Mouse (Mus musculus) midbrain, embryonic 10.5 days (tissue): ENCODE data around the gene Map2k3. TPM values are rescaled to one million over a fixed set of nuclear protein-coding genes. Genes with fewer than 3 reads are reported as not detected.

Experiments used
- DNase-seq: peaks from one replicate; pipeline ENCODE4 v3.0.0-alpha.2; 2017; ENCODE audit warnings: low spot score
- H3K27ac ChIP-seq: fragments of 300-500 bp; sonication (generic); replicated peaks from 2 replicates; pipeline ENCODE4 v1.5.1; 2016; ENCODE audit warnings: mild to moderate bottlenecking
- H3K27me3 ChIP-seq: fragments of 300-500 bp; sonication (generic); 2 replicates; pipeline ENCODE4 v1.6.1; 2016; ENCODE audit warnings: low read depth, mild to moderate bottlenecking; ENCODE audit not compliant: poor library complexity, severe bottlenecking
- H3K36me3 ChIP-seq: fragments of 300-500 bp; sonication (generic); 2 replicates; pipeline ENCODE4 v1.6.1; 2016; ENCODE audit warnings: mild to moderate bottlenecking, moderate library complexity
- H3K4me1 ChIP-seq: fragments of 300-500 bp; sonication (generic); 2 replicates; pipeline ENCODE4 v1.6.1; 2016
- H3K4me3 ChIP-seq: fragments of 300-500 bp; sonication (generic); 2 replicates; pipeline ENCODE4 v1.5.1; 2016; ENCODE audit warnings: mild to moderate bottlenecking, moderate library complexity
- H3K9me3 ChIP-seq: fragments of 300-500 bp; sonication (generic); replicated peaks from 2 replicates; pipeline ENCODE4 v1.6.1; 2016; ENCODE audit warnings: mild to moderate bottlenecking
- WGBS: fragments of 180-500 bp; shearing (Covaris S2); methylation state at CpG from one replicate; pipeline ENCODE4 v1.1.7; 2016; 5-methylcytosine and 5-hydroxymethylcytosine counted together
- polyA plus RNA-seq: library from polyadenylated mRNA; unstranded; fragments of >200 nt; fragmentation: Nextera tagmentation; extraction: Ambion mirVana; gene quantifications from 2 replicates; pipeline ENCODE4 v1.2.1, GENCODE M21; 2016

Gene Map2k3
- polyA plus RNA-seq, 1 experiment from 2014 or later: 65.1 TPM

- no peak overlapping the region for H3K4me3 ChIP-seq
- peaks cover 22% of the 10 kb centered on the region for H3K36me3 ChIP-seq
- no peaks in the 10 kb centered on the region for H3K9me3 ChIP-seq
- H3K27ac ChIP-seq: no peak overlapping the region
- 91% methylated on average over 1 of the region's 1 CpGs for WGBS
- H3K27me3 ChIP-seq: no peaks in the 10 kb centered on the region
- DNase-seq: no peak
- H3K4me1 ChIP-seq: peaks cover 30% of the 10 kb centered on the region
Measured at GRCm38 (mm10) chr11:60909626-60910025, 22.2 kb upstream of the Map2k3 start.

GRCm38 (mm10) chr11:60912525-60912973 lies 19.3 kb upstream of the Map2k3 start:
- no peaks in the 10 kb centered on the region for H3K9me3 ChIP-seq
- peaks cover 31% of the 10 kb centered on the region for H3K4me1 ChIP-seq
- 35% methylated on average over 7 of the region's 7 CpGs for WGBS
- no peaks in the 10 kb centered on the region for H3K36me3 ChIP-seq
- no peaks in the 10 kb centered on the region for H3K27me3 ChIP-seq
- no peak for DNase-seq
- H3K4me3 ChIP-seq: peak overlapping the region; percentile 90
- H3K27ac ChIP-seq: no peak overlapping the region

- no peaks in the 10 kb centered on the region for H3K36me3 ChIP-seq
- under 1% methylated on average over 86 of the region's 86 CpGs for WGBS
- H3K27ac ChIP-seq: peak overlapping the region; percentile 92
- peak overlapping the region; percentile 90 for H3K4me3 ChIP-seq
- peak; percentile 91 for DNase-seq
- no peaks in the 10 kb centered on the region for H3K27me3 ChIP-seq
- peaks cover 31% of the 10 kb centered on the region for H3K4me1 ChIP-seq
- H3K9me3 ChIP-seq: no peaks in the 10 kb centered on the region
Measured at GRCm38 (mm10) chr11:60913301-60914196, 18.3 kb upstream of the Map2k3 start.

GRCm38 (mm10) chr11:60914491-60914890 lies 17.3 kb upstream of the Map2k3 start, which contains the start of gene Natd1:
Gene Natd1 (minus strand): TSS chr11:60914750.
- WGBS: 45% methylated on average over 7 of the region's 7 CpGs
- Histone ChIP-seq H3K9me3 (no peaks in the 10 kb centered on the region), H3K27me3 (no peaks in the 10 kb centered on the region), H3K36me3 (no peaks in the 10 kb centered on the region), H3K4me3 (peak within 1 kb of the TSS; percentile 90), H3K27ac (peak within 1 kb of the TSS; percentile 92), H3K4me1 (peaks cover 31% of the 10 kb centered on the region)
- no peak for DNase-seq

DNA sequence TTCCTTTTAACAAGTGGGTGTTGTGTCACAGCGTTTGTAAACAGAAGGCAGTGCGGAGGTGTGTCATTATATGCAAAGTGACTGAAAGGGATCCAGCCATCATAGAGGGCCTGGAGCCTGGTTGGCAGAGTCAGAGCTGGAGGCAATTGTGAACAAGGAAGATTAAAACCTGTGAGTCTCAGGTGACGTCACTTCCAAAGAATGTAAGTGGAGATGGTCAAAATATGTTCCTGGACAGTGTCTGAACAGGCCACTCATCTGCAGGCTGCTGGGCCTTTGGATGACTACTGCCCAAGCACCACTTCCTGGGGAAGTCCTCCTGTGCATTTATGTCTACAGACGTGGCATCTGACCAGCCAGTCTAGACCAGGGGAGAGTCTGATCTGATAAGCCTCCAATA lies 16.6 kb upstream of the Map2k3 start:
- no peak for DNase-seq
- Histone ChIP-seq H3K27ac (no peak overlapping the region), H3K4me3 (no peak overlapping the region), H3K36me3 (no peaks in the 10 kb centered on the region), H3K27me3 (no peaks in the 10 kb centered on the region), H3K4me1 (peaks cover 31% of the 10 kb centered on the region), H3K9me3 (no peaks in the 10 kb centered on the region)
- WGBS: 82% methylated on average over 4 of the region's 4 CpGs

DNA sequence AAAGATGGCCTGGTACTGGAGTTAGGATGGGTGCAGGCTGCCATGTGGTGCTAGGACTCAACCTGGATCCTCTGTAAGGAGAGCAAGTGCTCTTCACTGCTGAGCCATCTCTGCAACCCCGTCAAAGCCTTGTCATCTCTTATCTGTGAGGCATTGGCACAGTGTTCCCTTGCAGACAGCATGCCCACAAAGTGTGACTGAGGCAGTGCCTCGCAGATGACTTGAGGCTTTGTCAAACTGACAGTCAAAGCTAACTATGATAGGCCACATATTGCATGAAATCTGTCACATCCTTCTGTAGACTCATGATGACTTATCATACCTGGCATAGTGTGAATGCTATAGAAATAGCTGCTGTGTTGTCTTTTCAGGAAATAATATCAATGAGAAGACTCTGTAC lies 11.8 kb upstream of the Map2k3 start:
- Histone ChIP-seq H3K36me3 (0 out of 2 replicates have a peak, but pooled peaks cover 4% of the 10 kb centered on the region), H3K9me3 (no peaks in the 10 kb centered on the region), H3K4me1 (no peaks in the 10 kb centered on the region), H3K27ac (no peak overlapping the region), H3K27me3 (no peaks in the 10 kb centered on the region), H3K4me3 (no peak overlapping the region)
- DNase-seq: no peak
- WGBS: 87% methylated on average over 2 of the region's 2 CpGs

- H3K9me3 ChIP-seq: no peaks in the 10 kb centered on the region
- H3K36me3 ChIP-seq: 0 out of 2 replicates have a peak, but pooled peaks cover 4% of the 10 kb centered on the region
- 79% methylated on average over 1 of the region's 1 CpGs for WGBS
- DNase-seq: no peak
- H3K27me3 ChIP-seq: no peaks in the 10 kb centered on the region
- H3K27ac ChIP-seq: no peak overlapping the region
- peaks cover 6% of the 10 kb centered on the region for H3K4me1 ChIP-seq
- no peak overlapping the region for H3K4me3 ChIP-seq
Measured at GRCm38 (mm10) chr11:60922195-60922594, 9.6 kb upstream of the Map2k3 start.

- WGBS: 71% methylated on average over 5 of the region's 5 CpGs
- Histone ChIP-seq H3K36me3 (0 out of 2 replicates have a peak, but pooled peaks cover 4% of the 10 kb centered on the region), H3K4me1 (peaks cover 14% of the 10 kb centered on the region), H3K4me3 (no peak overlapping the region), H3K27me3 (no peaks in the 10 kb centered on the region), H3K27ac (no peak overlapping the region), H3K9me3 (no peaks in the 10 kb centered on the region)
- DNase-seq: no peak
Measured at GRCm38 (mm10) chr11:60922964-60923363, 8.9 kb upstream of the Map2k3 start.

- 52% methylated on average over 6 of the region's 6 CpGs for WGBS
- no peak for DNase-seq
- no peaks in the 10 kb centered on the region for H3K27me3 ChIP-seq
- H3K9me3 ChIP-seq: no peaks in the 10 kb centered on the region
- H3K4me3 ChIP-seq: no peak overlapping the region
- H3K27ac ChIP-seq: no peak overlapping the region
- H3K36me3 ChIP-seq: 0 out of 2 replicates have a peak, but pooled peaks cover 4% of the 10 kb centered on the region
- peaks cover 15% of the 10 kb centered on the region for H3K4me1 ChIP-seq
Measured at GRCm38 (mm10) chr11:60924498-60924897, 7.3 kb upstream of the Map2k3 start.

DNA sequence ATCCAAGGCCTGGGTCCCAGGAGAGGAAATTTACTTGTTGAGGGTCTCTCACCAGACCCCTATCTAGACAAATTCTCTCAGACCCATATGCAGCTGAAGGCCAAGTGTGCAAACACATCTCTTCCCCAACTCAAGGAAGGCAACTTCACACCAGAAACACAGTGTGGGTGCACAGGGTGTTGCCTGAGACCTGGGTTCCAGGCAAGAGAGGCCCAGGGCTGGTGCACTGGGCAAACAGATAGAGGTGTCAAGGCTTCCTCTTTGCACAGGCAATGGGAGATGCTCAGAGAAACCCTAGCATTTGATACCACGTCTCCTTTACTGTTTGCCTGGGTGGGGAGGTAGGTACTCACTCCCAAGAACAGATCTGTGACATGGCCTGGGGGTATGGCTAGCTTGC lies 6.9 kb upstream of the Map2k3 start:
- 86% methylated on average over 1 of the region's 1 CpGs for WGBS
- H3K27ac ChIP-seq: no peak overlapping the region
- H3K36me3 ChIP-seq: 0 out of 2 replicates have a peak, but pooled peaks cover 4% of the 10 kb centered on the region
- no peaks in the 10 kb centered on the region for H3K9me3 ChIP-seq
- no peak for DNase-seq
- no peaks in the 10 kb centered on the region for H3K27me3 ChIP-seq
- peaks cover 15% of the 10 kb centered on the region for H3K4me1 ChIP-seq
- H3K4me3 ChIP-seq: no peak overlapping the region

GRCm38 (mm10) chr11:60927264-60927663 lies 4.6 kb upstream of the Map2k3 start:
- no peaks in the 10 kb centered on the region for H3K36me3 ChIP-seq
- no peaks in the 10 kb centered on the region; the same call in 1 of the 2 replicates for H3K27me3 ChIP-seq
- H3K9me3 ChIP-seq: no peaks in the 10 kb centered on the region
- peaks cover 29% of the 10 kb centered on the region for H3K4me1 ChIP-seq
- DNase-seq: peak; percentile 91
- H3K27ac ChIP-seq: peak overlapping the region; percentile 76
- H3K4me3 ChIP-seq: peak overlapping the region; percentile 40
- under 1% methylated on average over 9 of the region's 9 CpGs for WGBS

DNA sequence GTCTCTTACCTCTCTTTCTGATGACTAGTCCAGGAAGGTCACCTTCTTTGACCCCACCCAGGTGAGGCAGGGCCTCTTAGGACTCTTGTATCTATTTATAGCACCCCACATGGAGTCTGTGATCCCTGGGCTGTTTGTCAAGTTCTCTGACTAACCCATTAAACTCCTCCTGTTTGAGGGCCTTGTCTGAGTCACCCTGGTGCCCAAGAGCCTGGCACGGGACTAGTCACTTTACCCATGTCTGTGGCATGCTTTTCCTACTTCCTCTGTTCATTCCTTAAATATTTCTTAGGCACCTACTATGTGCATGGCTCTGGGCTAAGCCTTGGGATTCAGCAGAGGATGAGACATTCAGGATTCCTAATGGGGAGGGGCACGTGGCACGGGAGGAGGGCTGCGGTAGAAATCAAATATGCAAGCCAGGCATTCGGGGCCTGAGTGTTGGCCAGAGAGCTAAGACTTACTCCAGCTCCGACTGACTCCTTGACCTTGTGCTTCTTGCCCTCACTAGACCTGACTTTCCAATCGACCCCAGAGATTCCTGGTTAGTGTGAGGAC lies 1.0 kb upstream of the Map2k3 start:
- no peaks in the 10 kb centered on the region for H3K9me3 ChIP-seq
- H3K27me3 ChIP-seq: no peaks in the 10 kb centered on the region; the same call in 1 of the 2 replicates
- H3K4me3 ChIP-seq: peak overlapping the region; percentile 91
- WGBS: 28% methylated on average over 7 of the region's 7 CpGs
- no peak for DNase-seq
- H3K36me3 ChIP-seq: peaks cover 11% of the 10 kb centered on the region
- H3K4me1 ChIP-seq: peaks cover 57% of the 10 kb centered on the region
- H3K27ac ChIP-seq: peak overlapping the region; percentile 88
